Mouse (Mus musculus) frontal cortex, postnatal 36 days (tissue): Measurements from ENCODE around the gene R3hdm4.

Experiments used
- DNase-seq, 2 experiments: peaks; one replicate each; pipeline ENCODE4 v3.0.0; 2022; ENCODE audit warnings: low spot score in 2 of 2

The R3hdm4 gene

GRCm38 (mm10) chr10:79872862-79873261 is 48.1 kb downstream of the R3hdm4 start:
- DNase-seq = no peak

DNA sequence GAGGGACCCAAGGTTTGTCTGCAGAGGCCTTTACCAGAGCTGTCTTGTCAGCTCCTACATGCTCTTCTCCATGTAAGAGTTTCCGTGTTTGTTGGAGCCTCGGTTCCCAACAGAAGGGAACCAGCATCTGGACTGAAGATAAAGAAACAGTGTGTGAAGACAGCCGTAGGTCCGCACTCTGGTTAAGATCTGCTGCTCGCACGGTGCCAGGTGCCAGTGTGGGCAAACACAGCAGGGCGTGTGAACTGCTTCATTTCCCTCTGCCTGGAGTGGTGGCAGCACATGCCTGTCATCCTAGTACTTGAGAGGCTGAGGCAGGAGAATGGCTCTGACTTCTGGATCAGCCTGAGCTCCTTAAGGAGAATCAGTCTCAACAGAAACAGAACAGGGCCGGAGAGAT is 49.2 kb downstream of the R3hdm4 start:
- no peak for DNase-seq

DNA sequence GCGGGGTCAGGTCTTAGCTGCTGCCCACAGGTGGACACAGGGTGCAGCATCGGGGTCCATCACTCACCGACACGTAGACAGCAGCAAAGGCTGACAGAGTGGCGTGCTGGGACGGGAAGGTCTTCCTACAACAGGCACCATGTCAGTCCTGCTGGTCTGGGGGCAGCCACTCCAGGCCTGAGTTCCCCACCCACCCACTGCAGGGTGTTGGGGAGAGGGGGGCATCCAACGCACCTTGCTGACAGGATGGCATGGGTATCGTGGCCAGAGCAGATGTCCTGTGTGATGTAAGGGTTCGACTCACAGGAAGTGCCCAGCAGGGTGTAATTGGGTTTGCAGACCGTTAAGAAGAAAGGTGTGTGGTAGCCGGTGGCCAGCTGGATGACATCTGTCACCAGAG is 54.4 kb downstream of the R3hdm4 start:
- DNase-seq = no peak

- DNase-seq = no peak
Measured at GRCm38 (mm10) chr10:79865801-79866295, 55.2 kb downstream of the R3hdm4 start.

GRCm38 (mm10) chr10:79865189-79865601 is 55.8 kb downstream of the R3hdm4 start:
- DNase-seq = no peak

GRCm38 (mm10) chr10:79864351-79865188 is 56.4 kb downstream of the R3hdm4 start:
- DNase-seq = no peak

GRCm38 (mm10) chr10:79862925-79863324 is 58.1 kb downstream of the R3hdm4 start:
- DNase-seq = no peak

DNA sequence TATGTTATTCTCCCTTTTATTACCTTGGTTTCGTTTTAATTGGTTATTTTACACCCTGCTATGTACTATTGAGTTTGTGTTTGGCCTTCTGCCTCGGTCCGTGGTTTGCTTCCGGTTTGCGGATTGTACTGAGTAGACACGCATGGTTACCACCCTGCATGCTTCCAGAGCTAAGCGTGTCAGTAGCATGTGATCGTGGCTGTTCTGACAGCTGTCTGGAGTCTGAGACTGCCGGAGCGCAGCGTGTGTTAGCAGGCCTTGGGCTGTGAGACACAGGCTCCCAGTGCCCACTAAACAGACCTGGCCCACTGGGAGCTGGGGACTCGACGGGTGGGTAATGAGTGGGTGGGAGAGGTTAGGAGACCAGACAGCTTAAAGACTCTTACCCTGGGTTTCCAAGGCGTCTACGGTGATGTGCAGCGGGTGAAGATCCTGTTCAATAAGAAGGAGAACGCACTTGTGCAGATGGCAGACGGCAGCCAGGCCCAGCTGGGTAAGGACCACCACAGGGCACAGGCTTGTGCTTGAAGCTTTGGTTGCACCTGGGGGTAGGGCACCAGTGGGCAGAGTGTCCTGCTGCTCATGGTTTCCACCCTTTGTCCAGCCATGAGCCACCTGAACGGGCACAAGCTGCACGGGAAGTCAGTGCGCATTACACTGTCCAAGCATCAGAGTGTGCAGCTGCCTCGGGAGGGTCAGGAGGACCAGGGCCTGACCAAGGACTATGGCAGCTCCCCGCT is 58.8 kb downstream of the R3hdm4 start:
- no peak for DNase-seq

DNA sequence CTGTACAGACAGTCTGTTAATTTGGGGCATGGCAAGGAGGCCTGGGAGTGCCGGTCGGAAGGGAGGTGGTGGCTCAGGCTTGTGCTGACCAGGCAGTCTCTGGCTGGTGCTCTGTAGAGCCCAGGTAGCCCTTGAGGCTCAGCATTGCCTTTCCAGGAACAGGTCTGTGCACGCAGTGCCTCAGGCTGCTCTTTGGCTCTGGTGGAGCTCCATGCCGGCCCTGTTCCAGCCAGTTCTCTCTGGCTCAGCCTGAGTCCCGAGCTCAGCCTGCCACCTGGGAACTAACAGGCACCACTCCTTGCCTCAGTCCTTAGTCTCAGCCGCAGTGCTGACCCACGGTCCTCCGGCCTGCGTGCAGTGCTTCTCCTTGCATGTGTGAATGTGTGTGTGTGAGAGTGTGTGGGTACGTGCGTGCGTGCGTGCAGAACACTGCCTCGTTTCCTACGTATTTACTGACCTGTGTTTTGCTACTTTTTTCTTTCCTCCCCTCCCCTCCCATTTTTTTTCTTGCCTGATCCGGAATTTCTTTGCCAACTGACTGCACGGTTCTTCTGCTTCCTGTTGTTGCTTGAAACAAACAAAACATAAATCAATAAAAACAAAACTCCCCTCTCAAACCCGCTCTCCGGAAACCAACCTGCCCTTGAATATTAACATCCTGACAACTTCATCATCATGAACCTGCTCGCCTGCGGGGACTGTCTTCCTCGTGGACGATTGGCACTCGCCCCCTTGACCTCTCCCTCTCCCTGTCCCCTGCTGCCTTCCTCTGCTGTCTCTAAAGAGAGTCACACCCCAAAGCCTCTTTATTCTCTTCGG is 59.6 kb downstream of the R3hdm4 start:
- DNase-seq = no peak

DNA sequence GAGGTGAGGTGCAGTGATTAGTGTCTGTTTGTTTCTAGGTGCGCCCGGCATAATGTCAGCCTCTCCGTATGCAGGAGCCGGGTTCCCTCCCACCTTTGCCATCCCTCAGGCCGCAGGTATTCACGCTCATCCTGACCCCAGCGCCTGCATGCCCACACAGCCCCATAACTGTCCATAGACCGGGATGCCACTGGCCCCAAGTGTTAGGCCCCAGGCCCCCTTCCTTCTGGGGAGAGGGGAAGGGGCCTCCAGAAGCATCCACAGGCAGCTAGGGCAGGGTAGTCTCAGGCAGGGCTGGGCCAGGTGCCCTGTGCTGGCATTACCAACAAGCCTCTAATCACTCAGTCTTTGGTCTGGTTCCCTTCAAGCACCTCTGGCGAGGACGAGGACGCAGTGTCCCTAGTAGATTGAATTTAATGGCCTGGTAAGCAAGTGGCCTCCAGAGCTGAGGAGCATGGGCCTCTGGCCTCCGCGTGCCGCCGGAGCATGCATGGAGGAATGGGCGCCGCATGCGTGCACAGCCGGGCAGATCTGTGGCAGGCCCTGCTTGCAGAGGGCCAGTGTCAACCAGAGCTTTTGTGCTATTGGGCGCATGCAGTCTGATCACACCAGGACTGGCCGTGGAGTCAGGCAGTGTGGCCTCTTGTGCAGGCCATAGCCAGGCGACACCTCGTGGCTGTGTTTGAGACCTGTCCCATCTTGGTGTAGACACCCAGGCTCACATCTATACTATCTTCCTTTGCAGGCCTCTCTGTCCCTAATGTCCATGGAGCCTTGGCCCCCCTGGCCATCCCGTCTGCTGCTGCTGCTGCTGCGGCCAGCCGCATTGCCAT is 60.7 kb downstream of the R3hdm4 start:
- DNase-seq = no peak
